Comparison of ENCODE assay signal across 10 mouse cellular contexts in the genomic region with DNA sequence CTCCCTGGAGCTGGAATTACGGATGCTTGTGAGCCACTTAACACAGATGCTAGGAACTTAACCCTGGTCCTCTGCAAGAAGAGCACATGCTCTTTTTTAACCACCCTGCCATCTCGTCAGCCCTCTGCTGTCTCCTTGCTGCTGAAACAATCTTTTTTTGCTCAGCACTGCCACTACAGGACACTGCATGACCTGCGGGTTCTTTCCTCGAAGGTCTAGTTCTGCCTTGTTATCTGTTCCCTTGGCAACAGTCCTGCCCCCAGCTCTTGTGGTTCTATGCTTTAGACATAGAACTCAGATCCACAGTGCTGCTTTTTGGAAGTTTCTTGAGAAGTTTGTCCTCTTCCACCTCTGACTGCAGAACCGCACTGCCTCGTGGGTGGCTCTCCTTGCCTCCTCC.
DNase-seq lines count a peak whose midpoint lies in the region; ATAC-seq and TF ChIP-seq lines count a peak whose summit lies in the region.
"Had no signal": no experiment of that assay in that cellular context is flagged by ENCODE, and none has a peak within 500 bp of the region (broad histone marks: within the 10 kb centered on the region; RNA-seq: fewer than 3 reads in every experiment).

No protein-coding gene starts in this region.

- no peak overlapping the region for H3K4me3 ChIP-seq in hindbrain, embryonic 10.5 days
- H3K4me3 ChIP-seq in hindbrain, embryonic 12.5 days, result no peak overlapping the region
- no peak overlapping the region for H3K4me3 ChIP-seq in intestine, embryonic 15.5 days (replicated peaks)
- no peak overlapping the region for H3K4me3 ChIP-seq in kidney, adult 2 months (ENCODE audit: insufficient read depth, low read depth, low read length)
- H3K4me3 ChIP-seq: hindbrain, embryonic 15.5 days; midbrain, embryonic 12.5 days had no signal

- no peak overlapping the region for H3K9ac ChIP-seq in hindbrain, embryonic 12.5 days
- no peak overlapping the region for H3K9ac ChIP-seq in intestine, embryonic 15.5 days
- H3K9ac ChIP-seq: hindbrain, embryonic 15.5 days; midbrain, embryonic 12.5 days had no signal

- no peak; the same call in 1 of the 2 replicates for TF ChIP-seq CTCF in kidney, adult 2 months (conservative IDR thresholded peaks at IDR 0.05; ENCODE audit: insufficient read depth, insufficient read length, low read depth, low read length)

- peaks cover 5% of the 10 kb centered on the region; the same call in 1 of the 2 replicates for H3K9me3 ChIP-seq in hindbrain, embryonic 10.5 days
- H3K9me3 ChIP-seq in hindbrain, embryonic 12.5 days (replicated peaks), result no peaks in the 10 kb centered on the region
- H3K9me3 ChIP-seq in intestine, embryonic 15.5 days, result no peaks in the 10 kb centered on the region
- H3K9me3 ChIP-seq: hindbrain, embryonic 15.5 days had no signal

- H3K27me3 ChIP-seq in hindbrain, embryonic 10.5 days (ENCODE audit: insufficient read depth, poor library complexity, severe bottlenecking), result 0 out of 2 replicates have a peak, but pooled peaks cover 6% of the 10 kb centered on the region
- 0 out of 2 replicates have a peak, but pooled peaks cover 7% of the 10 kb centered on the region for H3K27me3 ChIP-seq in hindbrain, embryonic 12.5 days
- no peaks in the 10 kb centered on the region for H3K27me3 ChIP-seq in intestine, embryonic 15.5 days (replicated peaks)
- no peaks in the 10 kb centered on the region for H3K27me3 ChIP-seq in kidney, adult 2 months (replicated peaks; ENCODE audit: control insufficient read depth, insufficient read depth, low read length)
- H3K27me3 ChIP-seq: hindbrain, embryonic 15.5 days had no signal

- H3K36me3 ChIP-seq in hindbrain, embryonic 10.5 days, result no peaks in the 10 kb centered on the region
- H3K36me3 ChIP-seq in hindbrain, embryonic 12.5 days, result no peaks in the 10 kb centered on the region
- no peaks in the 10 kb centered on the region for H3K36me3 ChIP-seq in intestine, embryonic 15.5 days
- H3K36me3 ChIP-seq in kidney, adult 2 months (ENCODE audit: control insufficient read depth, insufficient read depth, low read length), result no peaks in the 10 kb centered on the region
- H3K36me3 ChIP-seq: hindbrain, embryonic 15.5 days; midbrain, embryonic 12.5 days had no signal

- H3K4me1 ChIP-seq in hindbrain, embryonic 10.5 days (replicated peaks), result peaks cover 26% of the 10 kb centered on the region
- H3K4me1 ChIP-seq in hindbrain, embryonic 12.5 days, result peaks cover 11% of the 10 kb centered on the region
- no peaks in the 10 kb centered on the region for H3K4me1 ChIP-seq in intestine, embryonic 15.5 days (replicated peaks)
- H3K4me1 ChIP-seq in kidney, adult 2 months (ENCODE audit: control insufficient read depth, insufficient read depth, low read length), result no peaks in the 10 kb centered on the region

- DNase-seq in hindbrain, embryonic 10.5 days (ENCODE audit: low spot score), result peak; percentile 63
- peak; percentile 57 for DNase-seq in 416B (ENCODE audit: low read depth)
- DNase-seq in MN1 (ENCODE audit: low spot score), result peak; percentile 58
- no peak for DNase-seq in urinary bladder, adult 18-20 months (ENCODE audit: low spot score in 2 of 2)
- no peak for DNase-seq in gastrocnemius, postnatal 10 days
- DNase-seq in kidney, adult 2 months, result no peak

- ATAC-seq in hindbrain, embryonic 12.5 days (ENCODE audit: low FRiP score), result no peak
- ATAC-seq in intestine, embryonic 15.5 days, result 0 out of 2 replicates have a peak, but pooled peaks have one; percentile 45

- no peak overlapping the region for H3K27ac ChIP-seq in hindbrain, embryonic 10.5 days
- H3K27ac ChIP-seq in hindbrain, embryonic 12.5 days, result no peak overlapping the region
- no peak overlapping the region for H3K27ac ChIP-seq in intestine, embryonic 15.5 days
- H3K27ac ChIP-seq in kidney, adult 2 months (ENCODE audit: insufficient read depth, low read depth, low read length), result no peak overlapping the region
- H3K27ac ChIP-seq: hindbrain, embryonic 15.5 days; midbrain, embryonic 12.5 days had no signal

- H3K4me2 ChIP-seq in hindbrain, embryonic 12.5 days (replicated peaks), result no peak overlapping the region
- H3K4me2 ChIP-seq in intestine, embryonic 15.5 days (replicated peaks), result no peak overlapping the region
- H3K4me2 ChIP-seq: hindbrain, embryonic 15.5 days; midbrain, embryonic 12.5 days had no signal

- WGBS in hindbrain, embryonic 10.5 days, result 35% methylated on average over 6 of the region's 6 CpGs
- 39% methylated on average over 6 of the region's 6 CpGs for WGBS in hindbrain, embryonic 12.5 days
- 42% methylated on average over 6 of the region's 6 CpGs for WGBS in intestine, embryonic 15.5 days
- 44% methylated on average over 6 of the region's 6 CpGs for WGBS in kidney, adult 2 months

- TF ChIP-seq POLR2A in kidney, adult 2 months (IDR thresholded peaks at IDR 0.05; ENCODE audit: low read depth, low read length), result no peak

Comparison
In these comparisons a context has a peak if more than half of its experiments do, and no peak if none do; other contexts are left out.
1. DNase-seq: peak in hindbrain, embryonic 10.5 days (single experiment), 416B (single experiment) and MN1 (single experiment); none in urinary bladder, adult 18-20 months (0 of 2), gastrocnemius, postnatal 10 days (single experiment) and kidney, adult 2 months (single experiment).